Mouse (Mus musculus) kidney, postnatal 0 days (tissue): Measurements from ENCODE around the gene Hnrnpu. TPM values are rescaled to one million over a fixed set of nuclear protein-coding genes. Genes with fewer than 3 reads are reported as not detected.

Source experiments
- ATAC-seq: fragments of 200-750 bp; cut with Nextera tagmentation; replicated peaks from 2 replicates; pipeline ENCODE4 v1.8.0; 2017; ENCODE audit warnings: low read depth, moderate number of reproducible peaks, moderate TSS enrichment, moderate library complexity; ENCODE audit not compliant: low FRiP score
- DNase-seq: peaks from one replicate; pipeline ENCODE4 v3.0.0-alpha.2; 2016; ENCODE audit warnings: low spot score
- H3K27ac ChIP-seq: fragments of 300-500 bp; sonication (generic); 2 replicates; pipeline ENCODE4 v1.5.1; 2014; ENCODE audit warnings: mild to moderate bottlenecking
- H3K27me3 ChIP-seq: fragments of 300-500 bp; sonication (generic); 2 replicates; pipeline ENCODE4 v1.6.1; 2014; ENCODE audit warnings: low read length, mixed read lengths; ENCODE audit not compliant: insufficient read depth
- H3K36me3 ChIP-seq: fragments of 300-500 bp; sonication (generic); 2 replicates; pipeline ENCODE4 v1.6.1; 2014; ENCODE audit warnings: low read length, mixed read lengths; ENCODE audit not compliant: insufficient read depth
- H3K4me1 ChIP-seq: fragments of 300-500 bp; sonication (generic); replicated peaks from 2 replicates; pipeline ENCODE4 v1.6.1; 2014; ENCODE audit warnings: antibody characterized with exemption, low read length, mixed read lengths; ENCODE audit not compliant: insufficient read depth
- H3K4me2 ChIP-seq: fragments of 300-500 bp; sonication (generic); 2 replicates; pipeline ENCODE4 v1.6.1; 2014; ENCODE audit warnings: mild to moderate bottlenecking, low read length, moderate library complexity, mixed read lengths
- H3K4me3 ChIP-seq: fragments of 300-500 bp; sonication (generic); replicated peaks from 2 replicates; pipeline ENCODE4 v1.5.1; 2014; ENCODE audit warnings: low read depth, low read length
- H3K9ac ChIP-seq: fragments of 300-500 bp; sonication (generic); 2 replicates; pipeline ENCODE4 v1.6.1; 2014; ENCODE audit warnings: low read depth, low read length
- H3K9me3 ChIP-seq: fragments of 300-500 bp; sonication (generic); replicated peaks from 2 replicates; pipeline ENCODE4 v1.6.1; 2016; ENCODE audit warnings: low read length, inconsistent platforms, mixed read lengths
- CTCF ChIP-seq: IDR thresholded peaks from 2 replicates; pipeline ENCODE4 v1.5.1; 2016; ENCODE audit warnings: antibody characterized with exemption, low read depth, mild to moderate bottlenecking, moderate library complexity
- WGBS: fragments of 180-500 bp; shearing (Covaris S2); extraction: QIAGEN DNeasy Blood & Tissue Kit; methylation state at CpG from one replicate; pipeline ENCODE4 v1.1.7; 2014; 5-methylcytosine and 5-hydroxymethylcytosine counted together
- polyA plus RNA-seq: library from polyadenylated mRNA; unstranded; fragments of >200 nt; fragmentation: Nextera tagmentation; extraction: Ambion mirVana; gene quantifications from 2 replicates; pipeline ENCODE4 v1.2.1, GENCODE M21; 2015

Hnrnpu gene
- polyA plus RNA-seq, 1 experiment from 2014 or later, result 302 TPM

DNA sequence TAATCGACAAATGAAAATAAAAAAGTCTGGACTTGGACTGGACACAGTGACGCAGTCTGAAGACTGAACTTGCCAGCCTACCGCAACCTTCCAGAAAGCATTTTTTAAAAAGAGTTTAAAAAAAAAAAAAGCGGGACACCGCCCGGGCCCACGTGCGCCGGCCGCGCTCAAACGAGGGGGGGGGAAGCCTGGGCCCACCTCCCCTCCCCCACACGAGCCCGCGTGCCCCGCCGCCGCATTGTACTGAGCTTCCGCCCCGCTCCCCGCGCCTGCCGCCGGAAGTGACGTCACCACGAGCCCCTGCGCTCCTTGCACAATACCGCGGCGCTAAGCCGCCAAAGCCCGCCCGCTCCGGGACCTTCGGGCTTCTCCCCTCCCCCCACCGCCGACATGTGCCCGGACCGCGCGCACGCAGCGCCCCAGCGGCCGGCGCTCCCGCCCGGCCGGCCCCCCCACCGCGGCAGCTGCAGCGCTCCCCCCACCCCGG, 1.3 kb downstream of the Hnrnpu start:
- WGBS, result under 1% methylated on average over 50 of the region's 53 CpGs
- peak; percentile 93 for DNase-seq
- peaks cover 32% of the 10 kb centered on the region for H3K36me3 ChIP-seq
- H3K4me2 ChIP-seq, result peak overlapping the region; percentile 83
- H3K4me3 ChIP-seq, result peak overlapping the region; percentile 100
- peak overlapping the region; percentile 100 for H3K27ac ChIP-seq
- no peak for TF ChIP-seq CTCF
- peaks cover 10% of the 10 kb centered on the region; the same call in 1 of the 2 replicates for H3K4me1 ChIP-seq
- peak overlapping the region; percentile 100 for H3K9ac ChIP-seq
- no peaks in the 10 kb centered on the region for H3K27me3 ChIP-seq
- peak; percentile 93 for ATAC-seq
- no peaks in the 10 kb centered on the region for H3K9me3 ChIP-seq

DNA sequence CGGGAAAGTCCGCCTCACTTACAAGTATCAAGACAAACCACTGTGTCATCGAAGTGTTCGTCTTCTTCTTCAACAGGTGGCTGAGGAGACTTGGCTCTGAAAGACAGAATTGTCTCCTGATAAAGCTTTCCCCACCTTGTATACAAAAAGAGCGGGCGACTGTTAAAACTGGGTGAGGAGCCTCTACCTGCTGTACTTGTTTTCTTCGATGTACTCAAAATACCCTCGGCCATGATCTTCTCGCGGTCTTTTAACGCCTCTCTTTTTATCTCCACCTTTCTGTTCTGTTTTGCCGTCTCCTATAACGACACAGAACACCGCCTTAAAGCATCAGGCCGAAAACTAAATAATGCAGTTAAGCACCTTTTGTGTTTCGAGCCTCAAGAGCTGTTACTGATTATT, 1.7 kb downstream of the Hnrnpu start:
- peak overlapping the region; percentile 100 for H3K27ac ChIP-seq
- WGBS, result under 1% methylated on average over 16 of the region's 16 CpGs
- peaks cover 10% of the 10 kb centered on the region; the same call in 1 of the 2 replicates for H3K4me1 ChIP-seq

GRCm38 (mm10) chr1:178329946-178330345, 7.7 kb downstream of the Hnrnpu start:
- DNase-seq (no peak), ATAC-seq (no peak)
- no peak for TF ChIP-seq CTCF
- H3K4me3 ChIP-seq, result no peak overlapping the region
- no peaks in the 10 kb centered on the region for H3K27me3 ChIP-seq
- H3K4me1 ChIP-seq, result peaks cover 6% of the 10 kb centered on the region; the same call in 1 of the 2 replicates
- no peak overlapping the region for H3K4me2 ChIP-seq
- H3K9ac ChIP-seq, result no peak overlapping the region
- no peak overlapping the region for H3K27ac ChIP-seq
- WGBS, result 71% methylated on average over 6 of the region's 6 CpGs
- peaks cover 59% of the 10 kb centered on the region for H3K36me3 ChIP-seq
- H3K9me3 ChIP-seq, result no peaks in the 10 kb centered on the region

More for the DNA sequence above, 1.7 kb downstream of the Hnrnpu start:
- DNase-seq, result peak; percentile 42
- Histone ChIP-seq H3K36me3 (peaks cover 36% of the 10 kb centered on the region), H3K27me3 (no peaks in the 10 kb centered on the region), H3K9ac (peak overlapping the region; percentile 100), H3K4me2 (peak overlapping the region; percentile 83), H3K9me3 (no peaks in the 10 kb centered on the region), H3K4me3 (peak overlapping the region; percentile 100)
- ATAC-seq, result no peak
- no peak for TF ChIP-seq CTCF

DNA sequence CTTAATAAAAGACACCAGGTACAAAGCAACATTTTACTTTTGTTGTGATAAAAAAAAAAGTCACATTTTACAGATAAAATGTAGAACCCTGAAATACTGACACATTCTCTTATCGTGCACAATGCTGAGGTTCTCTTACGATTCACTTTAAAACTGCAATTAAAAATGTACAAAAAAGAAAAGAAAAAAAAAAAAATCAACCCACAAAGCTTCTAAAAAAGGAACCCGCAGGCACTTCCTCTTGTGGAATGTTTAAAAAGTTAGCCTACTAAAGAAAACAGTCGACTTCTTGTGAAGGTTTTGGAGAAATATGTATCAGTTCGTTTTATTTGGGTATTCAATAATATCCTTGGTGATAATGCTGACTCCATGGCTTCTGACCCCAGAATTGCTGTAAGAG, 8.6 kb downstream of the Hnrnpu start:
- ATAC-seq, result no peak
- H3K9me3 ChIP-seq, result no peaks in the 10 kb centered on the region
- H3K36me3 ChIP-seq, result peaks cover 59% of the 10 kb centered on the region
- no peak for DNase-seq
- H3K27ac ChIP-seq, result no peak overlapping the region
- no peaks in the 10 kb centered on the region for H3K27me3 ChIP-seq
- H3K4me1 ChIP-seq, result 0 out of 2 replicates have a peak, but pooled peaks cover 6% of the 10 kb centered on the region
- TF ChIP-seq CTCF, result no peak
- H3K9ac ChIP-seq, result no peak overlapping the region
- WGBS, result 73% methylated on average over 5 of the region's 5 CpGs
- H3K4me3 ChIP-seq, result no peak overlapping the region
- H3K4me2 ChIP-seq, result no peak overlapping the region

DNA sequence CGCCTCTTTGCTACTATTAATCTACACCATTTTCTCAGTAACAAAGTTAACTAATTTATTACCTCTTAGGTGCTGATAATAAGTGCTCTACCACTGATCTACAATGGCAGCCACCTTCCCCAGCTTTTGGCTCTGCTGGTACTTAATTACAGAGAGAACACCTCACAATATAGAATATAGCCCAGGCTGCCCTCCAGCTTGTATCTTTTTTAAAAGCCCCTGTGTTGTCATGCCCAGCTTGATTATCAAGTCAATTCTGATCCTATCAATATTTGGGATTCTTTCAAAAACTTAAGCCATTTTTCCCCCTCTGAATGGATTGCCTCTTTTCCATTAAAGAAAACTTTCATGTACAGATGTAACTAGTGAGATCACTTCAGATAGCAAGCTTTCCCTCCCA, 10.6 kb downstream of the Hnrnpu start:
- H3K27ac ChIP-seq, result no peak overlapping the region
- H3K36me3 ChIP-seq, result peaks cover 57% of the 10 kb centered on the region
- H3K27me3 ChIP-seq, result no peaks in the 10 kb centered on the region
- 84% methylated on average over 1 of the region's 1 CpGs for WGBS
- DNase-seq, result no peak
- no peak for TF ChIP-seq CTCF
- no peak for ATAC-seq
- H3K4me1 ChIP-seq, result no peaks in the 10 kb centered on the region
- no peak overlapping the region for H3K9ac ChIP-seq
- no peaks in the 10 kb centered on the region for H3K9me3 ChIP-seq
- no peak overlapping the region for H3K4me3 ChIP-seq
- H3K4me2 ChIP-seq, result no peak overlapping the region

- Histone ChIP-seq H3K9ac (no peak overlapping the region), H3K36me3 (peaks cover 56% of the 10 kb centered on the region), H3K9me3 (no peaks in the 10 kb centered on the region), H3K27me3 (no peaks in the 10 kb centered on the region), H3K4me3 (no peak overlapping the region), H3K4me2 (no peak overlapping the region), H3K27ac (no peak overlapping the region), H3K4me1 (0 out of 2 replicates have a peak, but pooled peaks cover under 1% of the 10 kb centered on the region)
- ATAC-seq, result no peak
- WGBS, result 85% methylated on average over 1 of the region's 1 CpGs
- no peak for TF ChIP-seq CTCF
- no peak for DNase-seq
Observed at GRCm38 (mm10) chr1:178326357-178326756, 11.2 kb downstream of the Hnrnpu start.

DNA sequence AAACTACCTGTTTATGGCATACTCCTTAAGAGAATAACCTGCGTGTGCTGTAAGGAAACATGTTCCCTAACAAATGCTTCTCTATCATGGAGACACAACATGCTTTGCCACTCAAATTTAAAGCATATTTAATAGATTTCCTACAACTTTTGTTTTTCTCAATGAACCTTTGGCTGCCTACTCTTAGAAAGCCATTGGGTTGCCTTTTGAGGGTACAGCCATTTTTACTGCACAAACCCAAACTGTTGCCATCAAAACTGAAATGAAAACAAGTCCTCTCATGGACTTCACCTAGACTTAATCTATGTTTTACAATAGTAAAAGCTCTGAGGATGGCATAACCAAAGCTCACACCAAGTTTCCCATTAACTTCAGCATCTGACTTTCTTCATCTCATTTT, 13.0 kb downstream of the Hnrnpu start:
- ATAC-seq, result no peak
- H3K27me3 ChIP-seq, result no peaks in the 10 kb centered on the region

More for the DNA sequence above, 13.0 kb downstream of the Hnrnpu start:
- Histone ChIP-seq H3K9ac (no peak overlapping the region), H3K27ac (no peak overlapping the region), H3K4me2 (no peak overlapping the region), H3K4me1 (peaks cover 12% of the 10 kb centered on the region; the same call in 1 of the 2 replicates), H3K9me3 (no peaks in the 10 kb centered on the region), H3K36me3 (peaks cover 47% of the 10 kb centered on the region), H3K4me3 (no peak overlapping the region)
- WGBS, result 88% methylated on average over 1 of the region's 1 CpGs
- DNase-seq, result no peak
- no peak for TF ChIP-seq CTCF
